Mouse (Mus musculus) liver, postnatal 0 days (tissue): ENCODE data around the gene Jak1. TPM values are rescaled to one million over a fixed set of nuclear protein-coding genes. Genes with fewer than 3 reads are reported as not detected.

Experiments used
- ATAC-seq: fragments of 200-750 bp; cut with Nextera tagmentation; 2 replicates; pipeline ENCODE4 v1.8.0; 2017; ENCODE audit warnings: mild to moderate bottlenecking, moderate library complexity
- DNase-seq: peaks from one replicate; pipeline ENCODE4 v3.0.0-alpha.2; 2016
- H3K27ac ChIP-seq: fragments of 300-500 bp; sonication (generic); 2 replicates; pipeline ENCODE4 v1.5.1; 2014; ENCODE audit warnings: antibody characterized with exemption, moderate library complexity, mild to moderate bottlenecking, low read depth
- H3K27me3 ChIP-seq: fragments of 300-500 bp; sonication (generic); 2 replicates; pipeline ENCODE4 v1.6.1; 2014; ENCODE audit warnings: low read length, control low read depth, mixed read lengths; ENCODE audit not compliant: insufficient read depth
- H3K36me3 ChIP-seq: fragments of 300-500 bp; sonication (generic); replicated peaks from 2 replicates; pipeline ENCODE4 v1.6.1; 2014; ENCODE audit warnings: mild to moderate bottlenecking, control low read depth, low read length, moderate library complexity, mixed read lengths; ENCODE audit not compliant: insufficient read depth
- H3K4me1 ChIP-seq: fragments of 300-500 bp; sonication (generic); 2 replicates; pipeline ENCODE4 v1.6.1; 2014; ENCODE audit warnings: antibody characterized with exemption, mild to moderate bottlenecking, control low read depth; ENCODE audit not compliant: insufficient read depth
- H3K4me2 ChIP-seq: fragments of 300-500 bp; sonication (generic); 2 replicates; pipeline ENCODE4 v1.6.1; 2014; ENCODE audit warnings: low read depth, mild to moderate bottlenecking, low read length, moderate library complexity, mixed read lengths
- H3K4me3 ChIP-seq: fragments of 300-500 bp; sonication (generic); 2 replicates; pipeline ENCODE4 v1.5.1; 2014; ENCODE audit warnings: low read depth, low read length
- H3K9ac ChIP-seq: fragments of 300-500 bp; sonication (generic); replicated peaks from 2 replicates; pipeline ENCODE4 v1.6.1; 2014; ENCODE audit warnings: mild to moderate bottlenecking, moderate library complexity
- H3K9me3 ChIP-seq: fragments of 300-500 bp; sonication (generic); 2 replicates; pipeline ENCODE4 v1.6.1; 2016; ENCODE audit warnings: mild to moderate bottlenecking, control low read depth, low read length, mixed read lengths
- CTCF ChIP-seq: sonication (generic); IDR thresholded peaks from 2 replicates; pipeline ENCODE4 v1.5.1; 2016; ENCODE audit warnings: antibody characterized with exemption, low read depth
- EP300 ChIP-seq: IDR thresholded peaks from 2 replicates; pipeline ENCODE4 v1.6.1; 2016; ENCODE audit warnings: antibody characterized with exemption, low read depth, mild to moderate bottlenecking
- WGBS: fragments of 180-500 bp; shearing (Covaris S2); extraction: QIAGEN DNeasy Blood & Tissue Kit; methylation state at CpG from one replicate; pipeline ENCODE4 v1.1.7; 2014; ENCODE audit not compliant: insufficient replicate concordance; 5-methylcytosine and 5-hydroxymethylcytosine counted together
- polyA plus RNA-seq: library from polyadenylated mRNA; unstranded; fragments of >200 nt; fragmentation: Nextera tagmentation; extraction: Ambion mirVana; gene quantifications from 2 replicates; pipeline ENCODE4 v1.2.1, GENCODE M21; 2015

Jak1 gene
- polyA plus RNA-seq, 1 experiment from 2014 or later = 51.2 TPM

DNA sequence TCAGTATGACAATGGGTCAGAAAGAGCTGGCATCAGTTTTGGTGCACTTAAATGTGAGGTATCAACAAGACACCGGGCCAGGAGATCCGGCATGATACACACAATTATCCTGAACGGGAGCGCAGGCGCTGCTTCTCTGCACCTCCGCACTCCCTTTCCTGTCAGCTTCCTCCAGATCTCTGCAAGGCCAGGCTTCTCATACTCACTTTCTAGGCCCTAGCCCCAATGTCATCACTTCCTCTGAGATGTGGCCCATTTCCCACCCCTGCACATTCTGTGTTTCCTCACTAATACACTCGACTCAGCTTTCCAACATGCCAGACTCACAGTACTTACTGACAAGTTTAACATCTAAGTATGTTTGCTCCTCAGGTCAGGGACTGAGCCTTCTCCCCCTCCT, 11.1 kb downstream of the Jak1 start:
- Histone ChIP-seq H3K27me3 (no peaks in the 10 kb centered on the region), H3K9me3 (no peaks in the 10 kb centered on the region), H3K4me2 (peak overlapping the region; percentile 50), H3K4me3 (no peak overlapping the region), H3K36me3 (no peaks in the 10 kb centered on the region), H3K9ac (peak overlapping the region; percentile 26; the same call in 1 of the 2 replicates), H3K27ac (peak overlapping the region; percentile 71), H3K4me1 (peaks cover 64% of the 10 kb centered on the region)
- TF ChIP-seq CTCF (no peak), EP300 (no peak)
- 37% methylated on average over 7 of the region's 7 CpGs for WGBS
- no peak for DNase-seq
- ATAC-seq = peak; percentile 18; the same call in 1 of the 2 replicates

- 25% methylated on average over 13 of the region's 13 CpGs for WGBS
- DNase-seq (no peak), ATAC-seq (no peak)
- Histone ChIP-seq H3K4me1 (peaks cover 58% of the 10 kb centered on the region), H3K36me3 (no peaks in the 10 kb centered on the region), H3K27me3 (no peaks in the 10 kb centered on the region), H3K9ac (0 out of 2 replicates have a peak overlapping the region, but pooled peaks have one; percentile 26), H3K9me3 (no peaks in the 10 kb centered on the region), H3K4me3 (no peak overlapping the region), H3K4me2 (peak overlapping the region; percentile 50), H3K27ac (peak overlapping the region; percentile 71)
- no peak for TF ChIP-seq EP300
- no peak for TF ChIP-seq CTCF
Observed at GRCm38 (mm10) chr4:101252781-101253622, 12.1 kb downstream of the Jak1 start.

- Histone ChIP-seq H3K4me3 (no peak overlapping the region), H3K4me2 (no peak overlapping the region), H3K9me3 (no peaks in the 10 kb centered on the region), H3K27me3 (no peaks in the 10 kb centered on the region), H3K36me3 (no peaks in the 10 kb centered on the region), H3K9ac (no peak overlapping the region), H3K27ac (no peak overlapping the region), H3K4me1 (peaks cover 64% of the 10 kb centered on the region)
- DNase-seq (no peak), ATAC-seq (no peak)
- TF ChIP-seq CTCF (no peak), EP300 (no peak)
Observed at GRCm38 (mm10) chr4:101252016-101252415, 13.1 kb downstream of the Jak1 start.

DNA sequence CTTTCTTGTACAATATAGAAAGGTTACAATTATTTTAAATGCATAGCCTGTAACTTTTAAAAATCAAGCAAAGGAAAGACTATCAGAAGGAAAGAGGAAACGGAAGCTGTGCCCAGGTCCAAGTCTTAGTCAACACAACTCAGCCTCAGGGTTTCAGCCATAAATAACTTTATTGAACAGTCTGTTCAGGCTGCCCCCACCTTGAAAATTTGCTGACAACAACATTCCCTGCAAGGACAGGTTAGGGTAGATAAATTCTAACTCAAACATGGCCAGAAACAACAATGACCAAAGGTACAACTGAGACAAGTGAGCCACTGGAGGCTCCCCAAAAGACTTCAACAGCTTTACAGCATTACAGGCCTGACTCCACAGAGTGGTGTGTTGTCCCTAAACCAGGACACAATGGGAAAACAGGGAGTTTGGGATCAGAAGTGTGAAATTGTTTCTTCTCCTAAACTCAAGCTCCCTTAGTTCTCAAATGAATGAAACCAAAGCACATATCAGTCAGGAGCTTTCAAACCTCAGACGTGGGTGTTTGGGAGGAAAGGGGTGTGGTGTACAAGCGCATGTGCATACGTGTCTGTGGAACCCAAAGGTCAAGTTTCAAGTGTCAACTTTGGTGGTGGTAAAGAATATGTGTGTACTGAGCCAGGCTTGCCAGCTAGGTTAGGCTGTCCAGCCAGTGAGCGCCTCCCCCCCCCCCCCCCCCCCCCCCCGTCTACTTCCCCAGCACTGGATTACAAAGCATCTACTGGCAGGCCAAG, 14.9 kb downstream of the Jak1 start:
- 16% methylated on average over 4 of the region's 6 CpGs for WGBS
- DNase-seq (peak; percentile 50), ATAC-seq (peak; percentile 67)
- Histone ChIP-seq H3K4me2 (peak overlapping the region; percentile 4; the same call in 1 of the 2 replicates), H3K36me3 (no peaks in the 10 kb centered on the region), H3K9ac (no peak overlapping the region), H3K9me3 (no peaks in the 10 kb centered on the region), H3K27ac (peak overlapping the region; percentile 61), H3K4me3 (no peak overlapping the region), H3K4me1 (peaks cover 70% of the 10 kb centered on the region), H3K27me3 (no peaks in the 10 kb centered on the region)
- 0 out of 2 replicates have a peak, but pooled peaks have one; percentile 16 for TF ChIP-seq EP300
- no peak for TF ChIP-seq CTCF

GRCm38 (mm10) chr4:101247355-101247754, 17.7 kb downstream of the Jak1 start:
- Histone ChIP-seq H3K27ac (0 out of 2 replicates have a peak overlapping the region, but pooled peaks have one; percentile 20), H3K4me3 (no peak overlapping the region), H3K4me1 (peaks cover 61% of the 10 kb centered on the region), H3K4me2 (no peak overlapping the region), H3K36me3 (no peaks in the 10 kb centered on the region), H3K9ac (no peak overlapping the region), H3K27me3 (no peaks in the 10 kb centered on the region), H3K9me3 (no peaks in the 10 kb centered on the region)
- ATAC-seq (no peak), DNase-seq (no peak)
- 42% methylated on average over 2 of the region's 2 CpGs for WGBS
- TF ChIP-seq CTCF (no peak), EP300 (no peak)

DNA sequence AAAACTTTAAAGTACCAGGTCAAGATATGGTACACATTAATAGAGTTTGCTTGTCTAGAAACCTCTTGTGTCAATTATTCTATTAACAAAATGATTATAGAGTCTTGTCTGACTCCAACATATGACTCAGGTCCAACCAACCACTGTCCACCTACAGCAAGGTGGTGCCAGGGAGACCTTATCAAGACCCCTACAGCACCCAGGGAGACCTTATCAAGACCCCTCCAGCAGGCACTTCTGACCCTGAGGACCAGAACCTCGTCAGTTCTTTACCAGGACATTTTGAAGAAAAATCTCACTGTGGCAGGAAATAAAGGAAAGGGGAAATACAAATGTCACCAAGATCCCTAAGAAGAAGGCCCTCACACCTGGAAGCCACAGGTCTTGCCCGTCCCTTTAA, 18.5 kb downstream of the Jak1 start:
- Histone ChIP-seq H3K9ac (no peak overlapping the region), H3K4me2 (peak overlapping the region; percentile 51), H3K27me3 (no peaks in the 10 kb centered on the region), H3K9me3 (no peaks in the 10 kb centered on the region), H3K27ac (peak overlapping the region; percentile 13; the same call in 1 of the 2 replicates), H3K36me3 (no peaks in the 10 kb centered on the region), H3K4me1 (peaks cover 62% of the 10 kb centered on the region), H3K4me3 (no peak overlapping the region)
- ATAC-seq (peak; percentile 62), DNase-seq (no peak)
- 52% methylated on average over 2 of the region's 2 CpGs for WGBS
- peak; percentile 88 for TF ChIP-seq EP300
- TF ChIP-seq CTCF = no peak
